Mouse (Mus musculus): ENCODE data around the gene Setd1b.

- TF ChIP-seq MAFK (IDR thresholded peaks at IDR 0.05; ENCODE audit: borderline replicate concordance, low read depth, low read length) (no peak), TAL1 (IDR thresholded peaks at IDR 0.05; ENCODE audit: low read length) (no peak)
Observed at GRCm38 (mm10) chr5:123110296-123110721, 31.7 kb upstream of the Setd1b start.

Measured in MEL (cell line).